Mouse (Mus musculus) lung, embryonic 15.5 days (tissue): ENCODE results near the gene A26c2. TPM values are rescaled to one million over a fixed set of nuclear protein-coding genes. Genes with fewer than 3 reads are reported as not detected.

Experiments
- ATAC-seq: fragments of 200-750 bp; cut with Nextera tagmentation; 2 replicates; pipeline ENCODE4 v1.8.0; 2017; ENCODE audit warnings: moderate number of reproducible peaks, borderline replicate concordance; ENCODE audit not compliant: low FRiP score, low TSS enrichment; ENCODE audit errors: extremely low read depth
- H3K27ac ChIP-seq: fragments of 300-500 bp; sonication (generic); 2 replicates; pipeline ENCODE4 v1.5.1; 2015; ENCODE audit warnings: moderate library complexity, mild to moderate bottlenecking, inconsistent platforms
- H3K27me3 ChIP-seq: fragments of 300-500 bp; sonication (generic); 2 replicates; pipeline ENCODE4 v1.6.1; 2015; ENCODE audit warnings: inconsistent platforms
- H3K36me3 ChIP-seq: fragments of 300-500 bp; sonication (generic); 2 replicates; pipeline ENCODE4 v1.6.1; 2015; ENCODE audit warnings: inconsistent platforms
- H3K4me1 ChIP-seq: fragments of 300-500 bp; sonication (generic); 2 replicates; pipeline ENCODE4 v1.6.1; 2015; ENCODE audit warnings: inconsistent platforms
- H3K4me2 ChIP-seq: fragments of 300-500 bp; sonication (generic); 2 replicates; pipeline ENCODE4 v1.6.1; 2015; ENCODE audit warnings: inconsistent platforms, mild to moderate bottlenecking, moderate library complexity
- H3K4me3 ChIP-seq: fragments of 300-500 bp; sonication (generic); 2 replicates; pipeline ENCODE4 v1.5.1; 2015; ENCODE audit warnings: mild to moderate bottlenecking, inconsistent platforms
- H3K9ac ChIP-seq: fragments of 300-500 bp; sonication (generic); 2 replicates; pipeline ENCODE4 v1.6.1; 2015; ENCODE audit warnings: inconsistent platforms
- H3K9me3 ChIP-seq: fragments of 300-500 bp; sonication (generic); 2 replicates; pipeline ENCODE4 v1.6.1; 2016; ENCODE audit warnings: inconsistent platforms
- WGBS: fragments of 180-500 bp; shearing (Covaris S2); methylation state at CpG from one replicate; pipeline ENCODE4 v1.1.7; 2015; 5-methylcytosine and 5-hydroxymethylcytosine counted together
- polyA plus RNA-seq: library from polyadenylated mRNA; unstranded; fragments of >200 nt; fragmentation: Nextera tagmentation; extraction: Ambion mirVana; gene quantifications from 2 replicates; pipeline ENCODE4 v1.2.1, GENCODE M21; 2015

The A26c2 gene
- not detected in 2 replicates for polyA plus RNA-seq

- no peak for ATAC-seq
- H3K4me3 ChIP-seq = no peak within 1 kb of the TSS
- H3K9me3 ChIP-seq = no peaks in the 10 kb centered on the region
These were observed at the start of gene A26c2 for GRCm38 (mm10) chr7:62823573-62823972. Gene A26c2 (minus strand): TSS chr7:62823673.

GRCm38 (mm10) chr7:62851471-62851870, 28.0 kb upstream of the A26c2 start:
- no peaks in the 10 kb centered on the region for H3K9me3 ChIP-seq
- no peak for ATAC-seq
- no peak overlapping the region for H3K4me3 ChIP-seq
- no peak overlapping the region for H3K4me2 ChIP-seq
- H3K9ac ChIP-seq = no peak overlapping the region
- no peaks in the 10 kb centered on the region for H3K36me3 ChIP-seq
- no peaks in the 10 kb centered on the region for H3K27me3 ChIP-seq
- H3K27ac ChIP-seq = no peak overlapping the region
- H3K4me1 ChIP-seq = no peaks in the 10 kb centered on the region

More at GRCm38 (mm10) chr7:62823573-62823972, at the start of gene A26c2:
- WGBS = 74% methylated on average over 7 of the region's 7 CpGs
- no peaks in the 10 kb centered on the region for H3K27me3 ChIP-seq
- H3K27ac ChIP-seq = no peak within 1 kb of the TSS
- no peak within 1 kb of the TSS for H3K4me2 ChIP-seq
- H3K4me1 ChIP-seq = no peaks in the 10 kb centered on the region
- no peak within 1 kb of the TSS for H3K9ac ChIP-seq
- H3K36me3 ChIP-seq = no peaks in the 10 kb centered on the region
